Mouse (Mus musculus) c-Kit-positive CD71-positive TER-119-negative erythroid progenitor cells, embryonic 14.5 days (primary cell): ENCODE measurements at regions not wholly inside any gene's neighbourhood (a gene's known extent, or its start where the extent isn't known, plus 50 kb on each side); places are given as distances from the start of the nearest gene placed in this dataset.

Source experiments
- DNase-seq: peaks from one replicate; pipeline ENCODE4 v3.0.0-alpha.2; 2013; ENCODE audit warnings: low read depth

GRCm38 (mm10) chr3:149498765-149499164 is 508.4 kb upstream of the Adgrl2 start:
- peak; percentile 5 for DNase-seq

GRCm38 (mm10) chr3:149496829-149497471 is 506.6 kb upstream of the Adgrl2 start:
- DNase-seq = no peak

GRCm38 (mm10) chr3:149496122-149496521 is 505.8 kb upstream of the Adgrl2 start:
- DNase-seq = no peak

- no peak for DNase-seq
Measured at GRCm38 (mm10) chr3:149488147-149488546, 497.8 kb upstream of the Adgrl2 start.

- DNase-seq = no peak
Measured at GRCm38 (mm10) chr3:149485406-149485805, 495.1 kb upstream of the Adgrl2 start.

GRCm38 (mm10) chr3:149484319-149484718 is 494.0 kb upstream of the Adgrl2 start:
- DNase-seq = no peak

- DNase-seq = no peak
Measured at GRCm38 (mm10) chr3:149476151-149476550, 485.8 kb upstream of the Adgrl2 start.

GRCm38 (mm10) chr3:149466973-149467372 is 476.6 kb upstream of the Adgrl2 start:
- no peak for DNase-seq

GRCm38 (mm10) chr3:149464603-149465002 is 474.2 kb upstream of the Adgrl2 start:
- DNase-seq = no peak

- DNase-seq = no peak
Measured at GRCm38 (mm10) chr3:149462121-149462541, 471.8 kb upstream of the Adgrl2 start.

GRCm38 (mm10) chr3:149461613-149462012 is 471.3 kb upstream of the Adgrl2 start:
- no peak for DNase-seq

GRCm38 (mm10) chr3:149449376-149449775 is 459.0 kb upstream of the Adgrl2 start:
- DNase-seq = no peak

- DNase-seq = no peak
Measured at GRCm38 (mm10) chr3:149445991-149446564, 455.7 kb upstream of the Adgrl2 start.

- DNase-seq = no peak
Measured at GRCm38 (mm10) chr3:149444854-149445577, 454.7 kb upstream of the Adgrl2 start.

- DNase-seq = no peak
Measured at GRCm38 (mm10) chr3:149444377-149444776, 454.0 kb upstream of the Adgrl2 start.

GRCm38 (mm10) chr3:149441227-149441626 is 450.9 kb upstream of the Adgrl2 start:
- DNase-seq = no peak

GRCm38 (mm10) chr3:149437763-149438162 is 447.4 kb upstream of the Adgrl2 start:
- no peak for DNase-seq

- no peak for DNase-seq
Measured at GRCm38 (mm10) chr3:149436944-149437343, 446.6 kb upstream of the Adgrl2 start.

GRCm38 (mm10) chr3:149436420-149436819 is 446.1 kb upstream of the Adgrl2 start:
- DNase-seq = no peak

GRCm38 (mm10) chr3:149431795-149432194 is 441.4 kb upstream of the Adgrl2 start:
- DNase-seq = no peak

GRCm38 (mm10) chr3:149426023-149426759 is 435.8 kb upstream of the Adgrl2 start:
- DNase-seq = no peak

- DNase-seq = no peak
Measured at GRCm38 (mm10) chr3:149424306-149424705, 434.0 kb upstream of the Adgrl2 start.

- no peak for DNase-seq
Measured at GRCm38 (mm10) chr3:149423491-149423890, 433.1 kb upstream of the Adgrl2 start.
